Mouse (Mus musculus) stomach, postnatal 0 days (tissue): ENCODE data around the gene Unc45b. TPM values are rescaled to one million over a fixed set of nuclear protein-coding genes. Genes with fewer than 3 reads are reported as not detected.

Experiments used
- ATAC-seq: fragments of 200-750 bp; cut with Nextera tagmentation; 2 replicates; pipeline ENCODE4 v1.8.0; 2017; ENCODE audit not compliant: low FRiP score, low TSS enrichment
- DNase-seq: peaks from one replicate; pipeline ENCODE4 v3.0.0-alpha.2; 2016; ENCODE audit warnings: low spot score
- H3K27ac ChIP-seq: fragments of 300-500 bp; sonication (generic); replicated peaks from 2 replicates; pipeline ENCODE4 v1.5.1; 2014; ENCODE audit warnings: mild to moderate bottlenecking, control low read depth
- H3K27me3 ChIP-seq: fragments of 300-500 bp; sonication (generic); 2 replicates; pipeline ENCODE4 v1.6.1; 2014; ENCODE audit warnings: low read length; ENCODE audit not compliant: control insufficient read depth, insufficient read depth
- H3K36me3 ChIP-seq: fragments of 300-500 bp; sonication (generic); 2 replicates; pipeline ENCODE4 v1.6.1; 2014; ENCODE audit warnings: low read length, mixed read lengths; ENCODE audit not compliant: control insufficient read depth, insufficient read depth
- H3K4me1 ChIP-seq: fragments of 300-500 bp; sonication (generic); replicated peaks from 2 replicates; pipeline ENCODE4 v1.6.1; 2014; ENCODE audit warnings: antibody characterized with exemption; ENCODE audit not compliant: control insufficient read depth, insufficient read depth
- H3K4me2 ChIP-seq: fragments of 300-500 bp; sonication (generic); replicated peaks from 2 replicates; pipeline ENCODE4 v1.6.1; 2014; ENCODE audit warnings: low read depth, mild to moderate bottlenecking, control low read depth, moderate library complexity
- H3K4me3 ChIP-seq: fragments of 300-500 bp; sonication (generic); 2 replicates; pipeline ENCODE4 v1.5.1; 2014; ENCODE audit warnings: low read depth, low read length, control low read depth
- H3K9ac ChIP-seq: fragments of 300-500 bp; sonication (generic); 2 replicates; pipeline ENCODE4 v1.6.1; 2014; ENCODE audit warnings: mild to moderate bottlenecking, low read length, control low read depth, mixed read lengths
- H3K9me3 ChIP-seq: fragments of 300-500 bp; sonication (generic); 2 replicates; pipeline ENCODE4 v1.6.1; 2016; ENCODE audit warnings: low read length; ENCODE audit not compliant: control insufficient read depth
- CTCF ChIP-seq: IDR thresholded peaks from 2 replicates; pipeline ENCODE4 v1.5.1; 2016; ENCODE audit warnings: antibody characterized with exemption, low read depth, mild to moderate bottlenecking, moderate library complexity
- EP300 ChIP-seq: optimal IDR thresholded peaks from 2 replicates; pipeline ENCODE3; 2016; ENCODE audit warnings: antibody characterized with exemption
- WGBS: fragments of 180-500 bp; shearing (Covaris S2); extraction: QIAGEN DNeasy Blood & Tissue Kit; methylation state at CpG from one replicate; pipeline ENCODE4 v1.1.7; 2014; 5-methylcytosine and 5-hydroxymethylcytosine counted together
- polyA plus RNA-seq: library from polyadenylated mRNA; unstranded; fragments of >200 nt; fragmentation: Nextera tagmentation; extraction: Ambion mirVana; gene quantifications from 2 replicates; pipeline ENCODE4 v1.2.1, GENCODE M21; 2015

Gene Unc45b
- polyA plus RNA-seq, 1 experiment from 2014 or later, result 0.99 TPM

GRCm38 (mm10) chr11:82888491-82888946, 21.8 kb upstream of the Unc45b start:
- ATAC-seq (0 out of 2 replicates have a peak, but pooled peaks have one; percentile 29), DNase-seq (peak; percentile 40)
- Histone ChIP-seq H3K4me3 (no peak overlapping the region), H3K4me2 (peak overlapping the region; percentile 68; the same call in 1 of the 2 replicates), H3K9ac (no peak overlapping the region), H3K27me3 (no peaks in the 10 kb centered on the region), H3K36me3 (no peaks in the 10 kb centered on the region), H3K9me3 (no peaks in the 10 kb centered on the region), H3K4me1 (peaks cover 2% of the 10 kb centered on the region; the same call in 1 of the 2 replicates), H3K27ac (0 out of 2 replicates have a peak overlapping the region, but pooled peaks have one; percentile 9)
- no peak for TF ChIP-seq CTCF
- TF ChIP-seq EP300, result no peak
- WGBS, result 23% methylated on average over 10 of the region's 10 CpGs

- H3K4me3 ChIP-seq, result peak overlapping the region; percentile 64
- DNase-seq (peak; percentile 65), ATAC-seq (peak; percentile 46)
- H3K4me1 ChIP-seq, result peaks cover 2% of the 10 kb centered on the region; the same call in 1 of the 2 replicates
- no peaks in the 10 kb centered on the region for H3K9me3 ChIP-seq
- peak overlapping the region; percentile 76 for H3K9ac ChIP-seq
- peak overlapping the region; percentile 83 for H3K27ac ChIP-seq
- 4% methylated on average over 31 of the region's 31 CpGs for whole genome bisulfite sequencing
- TF ChIP-seq EP300, result no peak
- peak; percentile 35 for TF ChIP-seq CTCF
- peak overlapping the region; percentile 68 for H3K4me2 ChIP-seq
- no peaks in the 10 kb centered on the region for H3K36me3 ChIP-seq
- H3K27me3 ChIP-seq, result no peaks in the 10 kb centered on the region
Observed at GRCm38 (mm10) chr11:82889524-82890341, 20.6 kb upstream of the Unc45b start.

- Histone ChIP-seq H3K4me3 (peak within 1 kb of the TSS; percentile 64), H3K4me2 (peak within 1 kb of the TSS; percentile 68), H3K9ac (peak within 1 kb of the TSS; percentile 76), H3K27me3 (no peaks in the 10 kb centered on the region), H3K27ac (peak within 1 kb of the TSS; percentile 83), H3K36me3 (no peaks in the 10 kb centered on the region), H3K4me1 (peaks cover 2% of the 10 kb centered on the region; the same call in 1 of the 2 replicates), H3K9me3 (no peaks in the 10 kb centered on the region)
- under 1% methylated on average over 26 of the region's 26 CpGs for WGBS
- ATAC-seq (peak; percentile 92), DNase-seq (peak; percentile 98)
- no peak for TF ChIP-seq EP300
- TF ChIP-seq CTCF, result peak; percentile 94
Observed at GRCm38 (mm10) chr11:82890342-82890762, 20.0 kb upstream of the Unc45b start, which contains the start of gene Rad51d. Gene Rad51d, minus strand, starts transcription at chr11:82890614.

- Histone ChIP-seq H3K36me3 (no peaks in the 10 kb centered on the region), H3K27ac (no peak within 1 kb of the TSS), H3K4me3 (no peak within 1 kb of the TSS), H3K4me1 (peaks cover 2% of the 10 kb centered on the region; the same call in 1 of the 2 replicates), H3K27me3 (no peaks in the 10 kb centered on the region), H3K9me3 (no peaks in the 10 kb centered on the region), H3K4me2 (no peak within 1 kb of the TSS), H3K9ac (no peak within 1 kb of the TSS)
- DNase-seq, result no peak
- TF ChIP-seq EP300 (no peak), CTCF (no peak)
- no peak for ATAC-seq
- 48% methylated on average over 7 of the region's 7 CpGs for WGBS
Observed at GRCm38 (mm10) chr11:82891936-82892335, 18.4 kb upstream of the Unc45b start, which contains the start of gene Fndc8. Gene Fndc8, plus strand, starts transcription at chr11:82892124.

- Histone ChIP-seq H3K36me3 (peaks cover 15% of the 10 kb centered on the region), H3K4me3 (no peak overlapping the region), H3K9me3 (no peaks in the 10 kb centered on the region), H3K4me2 (no peak overlapping the region), H3K4me1 (no peaks in the 10 kb centered on the region), H3K27me3 (no peaks in the 10 kb centered on the region), H3K9ac (no peak overlapping the region), H3K27ac (no peak overlapping the region)
- WGBS, result 82% methylated on average over 10 of the region's 10 CpGs
- DNase-seq (no peak), ATAC-seq (no peak)
- TF ChIP-seq CTCF, result no peak
- no peak for TF ChIP-seq EP300
Observed at GRCm38 (mm10) chr11:82897478-82897877, 12.9 kb upstream of the Unc45b start.
